Mouse (Mus musculus): ENCODE results near the gene BC061237. TPM values are rescaled to one million over a fixed set of nuclear protein-coding genes. Genes with fewer than 3 reads are reported as not detected.
"Not testable (repeated sequence)": the region's sequence is repeated elsewhere in the genome, so short reads cannot be mapped to it uniquely, and the experiment has no call there.

BC061237 gene
- not detected for polyA plus RNA-seq (2021)

- POLR2A ChIA-PET; in situ Hi-C loops (cut with MboI; ENCODE audit: low pct_unique_long_range_greater_than_20kb): not testable (repeated sequence)
Measured at GRCm38 (mm10) chr14:44492163-44492562, at the start of gene BC061237. TSS of gene BC061237 (plus strand) at chr14:44492463.

GRCm38 (mm10) chr14:44517976-44518375 is 25.7 kb downstream of the BC061237 start, which contains the start of gene Gm17093:
TSS of gene Gm17093 (plus strand) at chr14:44518276.
- CTCF ChIA-PET; in situ Hi-C loops (cut with MboI; ENCODE audit: low pct_unique_long_range_greater_than_20kb): not testable (repeated sequence)

More at GRCm38 (mm10) chr14:44492163-44492562, at the start of gene BC061237:
- ATAC-seq; H3K27me3 ChIP-seq; CTCF ChIA-PET; DNase-seq (ENCODE audit: low read depth, low spot score): not testable (repeated sequence)

GRCm38 (mm10) chr14:44547961-44548360 is 55.7 kb downstream of the BC061237 start:
- CTCF ChIA-PET; H3K27me3 ChIP-seq; POLR2A ChIA-PET; in situ Hi-C loops (cut with MboI; ENCODE audit: low pct_unique_long_range_greater_than_20kb); DNase-seq (ENCODE audit: low read depth, low spot score); ATAC-seq: not testable (repeated sequence)

More at GRCm38 (mm10) chr14:44517976-44518375, 25.7 kb downstream of the BC061237 start, which contains the start of gene Gm17093:
- DNase-seq (ENCODE audit: low read depth, low spot score); H3K27me3 ChIP-seq; POLR2A ChIA-PET; ATAC-seq: not testable (repeated sequence)

Other genes with a start within 250 kb of the BC061237 start
- gene Gm8220, start 206.9 kb upstream of the BC061237 start, polyA plus RNA-seq (2021), result not detected
- 0.12 TPM for gene Gm5930, start 153.9 kb upstream of the BC061237 start, polyA plus RNA-seq (2021)
- gene Gm8229, start 127.1 kb upstream of the BC061237 start, polyA plus RNA-seq (2021), result not detected
- not detected for gene Gm3371, start 81.8 kb upstream of the BC061237 start, polyA plus RNA-seq (2021)
- gene Gm8232, start 58.8 kb upstream of the BC061237 start, polyA plus RNA-seq (2021), result not detected
- gene Gm17093, start 25.8 kb downstream of the BC061237 start, polyA plus RNA-seq (2021), result not detected
- not detected for gene Gm8247, start 90.7 kb downstream of the BC061237 start, polyA plus RNA-seq (2021)
- gene Gm5624, start 135.5 kb downstream of the BC061237 start, polyA plus RNA-seq (2021), result not detected
- gene Gm8257, start 214.0 kb downstream of the BC061237 start, polyA plus RNA-seq (2021), result not detected